Mouse (Mus musculus) monocyte, adult 59 days (primary cell): ENCODE results near the gene Gm20219. TPM values are rescaled to one million over a fixed set of nuclear protein-coding genes. Genes with fewer than 3 reads are reported as not detected.

Experiments used
- total RNA-seq, 2 experiments: library from RNA; stranded (reverse); gene quantifications; one replicate each; pipeline ENCODE4 v1.2.4; 2023

Gm20219 gene
- total RNA-seq: 1 to 10 TPM; 4.5 to 7.7 TPM

GRCm38 (mm10) chr17:56554122-56554551, at the start of gene Gm20219:
Gm20219 (minus strand) TSS chr17:56554387.

GRCm38 (mm10) chr17:56584257-56585130, 30.3 kb upstream of the Gm20219 start, which contains the start of the genes Safb2 and Safb:
Safb2 (minus strand) TSS chr17:56584585.
Safb (plus strand) TSS chr17:56584825.

GRCm38 (mm10) chr17:56512310-56512709, 41.9 kb downstream of the Gm20219 start, which contains the start of gene Znrf4:
Znrf4 (minus strand) TSS chr17:56512431.

Other genes starting within 250 kb of the Gm20219 start
- 10 to 100 TPM; 30.1 to 31.2 TPM for gene Kdm4b, start 228.3 kb downstream of the Gm20219 start, total RNA-seq
- gene Ptprs, start 77.9 kb downstream of the Gm20219 start, total RNA-seq: 10 to 100 TPM; 51.6 to 65.6 TPM
- not detected for gene Znrf4, start 42.0 kb downstream of the Gm20219 start, total RNA-seq
- gene Safb2, start 30.2 kb upstream of the Gm20219 start, total RNA-seq: 100 to 1,000 TPM; 378 to 409 TPM
- gene Safb, start 30.4 kb upstream of the Gm20219 start, total RNA-seq: 100 to 1,000 TPM; 192 to 207 TPM
- gene 2410015M20Rik, start 55.4 kb upstream of the Gm20219 start, total RNA-seq: 10 to 100 TPM; 62.6 to 67.6 TPM
- 100 to 1,000 TPM; 871 to 971 TPM for gene Rpl36, start 59.0 kb upstream of the Gm20219 start, total RNA-seq
- 10 to 100 TPM; 30.7 to 32.1 TPM for gene Lonp1, start 72.5 kb upstream of the Gm20219 start, total RNA-seq
- under 1 TPM; 0.42 to 0.55 TPM for gene Catsperd, start 73.8 kb upstream of the Gm20219 start, total RNA-seq
- gene Ranbp3, start 118.9 kb upstream of the Gm20219 start, total RNA-seq: 10 to 100 TPM; 68.3 to 70.9 TPM
- gene Ndufa11, start 163.4 kb upstream of the Gm20219 start, total RNA-seq: 10 to 100 TPM; 65.3 to 82.2 TPM
- gene Vmac, start 163.6 kb upstream of the Gm20219 start, total RNA-seq: 1 to 10 TPM; 5.4 to 5.7 TPM
- not detected for gene Nrtn, start 203.1 kb upstream of the Gm20219 start, total RNA-seq
- 10 to 100 TPM; 47.3 to 49.5 TPM for gene Dus3l, start 210.4 kb upstream of the Gm20219 start, total RNA-seq
- under 1 TPM; 0.42 to 0.70 TPM for gene Prr22, start 215.9 kb upstream of the Gm20219 start, total RNA-seq